Mouse (Mus musculus) small intestine, adult 2 months (tissue): ENCODE results near the gene Dtx2. TPM values are rescaled to one million over a fixed set of nuclear protein-coding genes. Genes with fewer than 3 reads are reported as not detected.

Source experiments
- H3K27ac ChIP-seq: fragments of 200-500 bp; 2 replicates; pipeline ENCODE4 v1.5.1; 2012; ENCODE audit warnings: low read depth, low read length, control low read depth, inconsistent platforms; ENCODE audit not compliant: insufficient read depth
- H3K27me3 ChIP-seq: fragments of 200-500 bp; 2 replicates; pipeline ENCODE4 v1.6.1; 2012; ENCODE audit warnings: mild to moderate bottlenecking, moderate library complexity, low read length, inconsistent platforms; ENCODE audit not compliant: control insufficient read depth, insufficient read depth
- H3K36me3 ChIP-seq: fragments of 200-500 bp; 2 replicates; pipeline ENCODE4 v1.6.1; 2012; ENCODE audit warnings: mild to moderate bottlenecking, low read length, control low read depth, inconsistent platforms; ENCODE audit not compliant: control insufficient read depth, insufficient read depth
- H3K4me1 ChIP-seq: fragments of 200-500 bp; 2 replicates; pipeline ENCODE4 v1.6.1; 2012; ENCODE audit warnings: low read length, inconsistent platforms, mixed read lengths; ENCODE audit not compliant: control insufficient read depth, insufficient read depth, insufficient read length
- H3K4me3 ChIP-seq: fragments of 200-500 bp; 2 replicates; pipeline ENCODE4 v1.5.1; 2012; ENCODE audit warnings: low read depth, mild to moderate bottlenecking, control low read depth, inconsistent platforms, low read length, moderate library complexity
- CTCF ChIP-seq: fragments of 200-500 bp; IDR thresholded peaks from 2 replicates; pipeline ENCODE4 v1.5.1; 2012; ENCODE audit warnings: low read depth, mild to moderate bottlenecking, control low read depth, inconsistent platforms, low read length, moderate library complexity, mixed read lengths; ENCODE audit not compliant: insufficient replicate concordance, insufficient read length; ENCODE audit errors: extremely low read depth
- POLR2A ChIP-seq: fragments of 200-500 bp; IDR thresholded peaks from 2 replicates; pipeline ENCODE4 v1.6.1; 2012; ENCODE audit warnings: low read depth, mild to moderate bottlenecking, control low read depth, inconsistent platforms, low read length, moderate library complexity
- WGBS: fragments of 180-500 bp; shearing (Covaris S2); methylation state at CpG from one replicate; pipeline ENCODE4 v1.1.7; 2018; 5-methylcytosine and 5-hydroxymethylcytosine counted together
- polyA plus RNA-seq: library from polyadenylated mRNA; depleted of rRNA; stranded (reverse); fragments of >200 nt; gene quantifications from 2 replicates; pipeline ENCODE4 v1.2.3, GENCODE M21; 2012

Gene Dtx2
- polyA plus RNA-seq, 1 experiment: 17.6 TPM

GRCm38 (mm10) chr5:136004537-136004936 lies 9.9 kb downstream of the Dtx2 start:
- Histone ChIP-seq H3K4me1 (peaks cover 2% of the 10 kb centered on the region; the same call in 1 of the 2 replicates), H3K27me3 (no peaks in the 10 kb centered on the region), H3K36me3 (no peaks in the 10 kb centered on the region), H3K4me3 (no peak overlapping the region), H3K27ac (no peak overlapping the region)
- TF ChIP-seq POLR2A (no peak), CTCF (no peak)
- WGBS: 87% methylated on average over 4 of the region's 4 CpGs

DNA sequence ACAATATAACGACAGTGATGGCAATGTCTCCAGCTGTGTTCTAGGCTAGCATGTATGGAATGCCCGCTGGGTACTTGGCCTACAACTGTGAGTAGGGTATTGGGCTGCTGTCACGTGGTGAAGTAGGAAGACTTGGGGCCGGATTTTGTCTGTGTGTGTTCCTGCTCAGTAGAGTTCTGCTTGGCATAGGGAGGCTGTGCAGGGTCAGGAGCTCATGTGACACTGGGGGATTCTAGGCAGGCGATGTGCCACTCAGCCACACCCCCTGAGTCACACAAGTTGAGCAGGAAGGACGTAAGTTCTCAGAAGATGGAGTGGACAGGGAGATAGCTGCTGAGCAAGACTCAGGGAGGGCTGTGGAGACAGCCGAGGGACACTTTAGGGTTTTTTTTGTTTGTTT lies 13.1 kb downstream of the Dtx2 start:
- Histone ChIP-seq H3K27ac (no peak overlapping the region), H3K4me1 (peaks cover 2% of the 10 kb centered on the region; the same call in 1 of the 2 replicates), H3K4me3 (no peak overlapping the region), H3K36me3 (peaks cover 20% of the 10 kb centered on the region), H3K27me3 (no peaks in the 10 kb centered on the region)
- TF ChIP-seq POLR2A: no peak
- no peak for TF ChIP-seq CTCF
- WGBS: 73% methylated on average over 7 of the region's 7 CpGs

DNA sequence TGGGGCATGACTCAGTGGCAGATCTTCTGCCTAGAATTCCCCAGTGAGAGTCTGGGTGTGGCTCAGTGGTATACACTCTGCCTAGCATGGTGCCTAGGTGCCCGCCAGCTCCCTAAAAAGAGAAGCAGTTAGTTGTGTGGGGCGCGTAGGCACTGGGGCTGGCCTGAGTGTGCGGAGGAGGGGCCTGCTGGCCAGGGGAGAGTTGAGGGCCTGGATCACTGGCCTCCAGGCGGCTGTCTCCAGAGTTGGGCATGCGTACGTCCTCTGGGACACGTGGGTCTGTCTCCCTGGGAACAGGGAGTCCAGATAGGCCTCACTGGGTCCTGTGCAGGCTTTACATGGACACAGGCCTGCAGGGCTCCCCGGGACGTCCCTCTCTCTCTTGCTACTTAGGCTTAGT lies 20.3 kb downstream of the Dtx2 start:
- Histone ChIP-seq H3K27me3 (no peaks in the 10 kb centered on the region), H3K27ac (no peak overlapping the region), H3K4me1 (peaks cover 8% of the 10 kb centered on the region; the same call in 1 of the 2 replicates), H3K36me3 (peaks cover 23% of the 10 kb centered on the region), H3K4me3 (no peak overlapping the region)
- 94% methylated on average over 10 of the region's 10 CpGs for WGBS
- no peak for TF ChIP-seq POLR2A
- no peak for TF ChIP-seq CTCF

GRCm38 (mm10) chr5:136015586-136015985 lies 21.0 kb downstream of the Dtx2 start:
- 58% methylated on average over 10 of the region's 10 CpGs for WGBS
- TF ChIP-seq POLR2A (no peak), CTCF (no peak)
- Histone ChIP-seq H3K4me1 (peaks cover 8% of the 10 kb centered on the region; the same call in 1 of the 2 replicates), H3K27me3 (no peaks in the 10 kb centered on the region), H3K36me3 (peaks cover 17% of the 10 kb centered on the region), H3K4me3 (no peak overlapping the region), H3K27ac (no peak overlapping the region)

DNA sequence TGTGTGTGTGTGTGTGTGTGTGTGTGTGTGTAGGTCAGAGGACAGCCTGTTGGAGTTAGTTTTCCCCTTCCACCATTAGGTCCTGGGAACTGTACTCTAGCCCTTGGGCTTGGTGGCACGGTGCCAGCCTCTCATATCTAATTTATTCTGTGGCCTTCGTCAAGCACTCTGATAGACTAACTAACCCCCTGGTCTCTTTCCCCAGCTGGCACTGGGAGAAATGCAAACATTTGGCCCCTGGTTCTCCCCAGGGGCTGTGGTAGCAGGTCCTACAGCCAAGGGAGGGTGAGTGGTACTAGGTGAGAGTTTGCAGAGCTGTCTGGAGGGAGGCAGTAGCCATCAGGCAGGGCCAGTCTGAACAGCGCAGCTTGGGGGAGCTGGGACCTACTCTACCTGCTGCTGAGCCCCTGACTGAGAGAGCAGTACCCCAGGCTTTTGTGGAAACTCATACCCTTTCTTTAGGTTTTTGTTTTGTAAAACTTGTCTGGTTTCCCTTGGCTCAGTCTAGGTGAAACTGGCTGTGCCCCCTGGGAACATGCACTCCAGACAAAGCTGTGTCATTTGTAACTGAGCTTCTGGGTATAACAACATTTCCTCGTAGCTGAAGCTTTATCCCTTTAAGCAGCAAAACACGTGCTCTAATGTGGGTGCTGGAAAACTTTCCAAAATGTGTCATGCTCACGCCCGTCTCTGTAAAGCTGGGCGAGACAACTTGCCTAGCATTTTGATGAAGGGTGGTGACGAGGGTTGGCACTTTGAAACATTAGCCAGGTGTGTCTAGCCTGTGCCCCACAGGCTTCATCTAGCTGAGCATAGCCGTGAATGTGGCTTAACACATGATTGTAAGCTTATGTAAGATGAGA lies 21.6 kb downstream of the Dtx2 start:
- Histone ChIP-seq H3K36me3 (peaks cover 17% of the 10 kb centered on the region), H3K4me1 (peaks cover 8% of the 10 kb centered on the region; the same call in 1 of the 2 replicates), H3K4me3 (no peak overlapping the region), H3K27me3 (no peaks in the 10 kb centered on the region), H3K27ac (no peak overlapping the region)
- WGBS: 38% methylated on average over 10 of the region's 10 CpGs
- TF ChIP-seq CTCF (no peak), POLR2A (no peak)

- 93% methylated on average over 6 of the region's 6 CpGs for WGBS
- peaks cover 7% of the 10 kb centered on the region for H3K36me3 ChIP-seq
Measured at GRCm38 (mm10) chr5:136017262-136017661, 22.7 kb downstream of the Dtx2 start.

GRCm38 (mm10) chr5:136018726-136019125 lies 24.1 kb downstream of the Dtx2 start:
- WGBS: 89% methylated on average over 2 of the region's 2 CpGs

More at GRCm38 (mm10) chr5:136017262-136017661, 22.7 kb downstream of the Dtx2 start:
- TF ChIP-seq CTCF (no peak), POLR2A (no peak)
- no peak overlapping the region for H3K4me3 ChIP-seq
- no peak overlapping the region for H3K27ac ChIP-seq
- peaks cover 8% of the 10 kb centered on the region; the same call in 1 of the 2 replicates for H3K4me1 ChIP-seq
- H3K27me3 ChIP-seq: no peaks in the 10 kb centered on the region

More at GRCm38 (mm10) chr5:136018726-136019125, 24.1 kb downstream of the Dtx2 start:
- TF ChIP-seq POLR2A (no peak), CTCF (no peak)
- Histone ChIP-seq H3K4me3 (no peak overlapping the region), H3K4me1 (peaks cover 10% of the 10 kb centered on the region; the same call in 1 of the 2 replicates), H3K27me3 (no peaks in the 10 kb centered on the region), H3K36me3 (peaks cover 2% of the 10 kb centered on the region; the same call in 1 of the 2 replicates), H3K27ac (no peak overlapping the region)
